Mouse (Mus musculus) midbrain, postnatal 0 days (tissue): ENCODE results near the gene Ermp1. TPM values are rescaled to one million over a fixed set of nuclear protein-coding genes. Genes with fewer than 3 reads are reported as not detected.
A peak's percentile ranks its signal among the peaks of the same experiment; 100 is the strongest.

ENCODE experiments used
- ATAC-seq: fragments of 200-750 bp; cut with Nextera tagmentation; 2 replicates; pipeline ENCODE4 v1.8.0; 2017; ENCODE audit warnings: moderate number of reproducible peaks, mild to moderate bottlenecking, moderate TSS enrichment, moderate library complexity; ENCODE audit not compliant: low FRiP score
- DNase-seq: peaks from one replicate; pipeline ENCODE4 v3.0.0-alpha.2; 2015; ENCODE audit warnings: low spot score
- H3K27ac ChIP-seq: fragments of 300-500 bp; sonication (generic); 2 replicates; pipeline ENCODE4 v1.5.1; 2014; ENCODE audit warnings: low read depth, mild to moderate bottlenecking, low read length, mixed read lengths
- H3K27me3 ChIP-seq: fragments of 300-500 bp; sonication (generic); 2 replicates; pipeline ENCODE4 v1.6.1; 2014; ENCODE audit warnings: low read length, control low read depth, mixed read lengths; ENCODE audit not compliant: insufficient read depth
- H3K36me3 ChIP-seq: fragments of 300-500 bp; sonication (generic); 2 replicates; pipeline ENCODE4 v1.6.1; 2014; ENCODE audit warnings: low read length, control low read depth, mixed read lengths; ENCODE audit not compliant: insufficient read depth
- H3K4me1 ChIP-seq: fragments of 300-500 bp; sonication (generic); 2 replicates; pipeline ENCODE4 v1.6.1; 2014; ENCODE audit warnings: mild to moderate bottlenecking, control low read depth, antibody characterized with exemption, low read length, mixed read lengths; ENCODE audit not compliant: insufficient read depth
- H3K4me2 ChIP-seq: fragments of 300-500 bp; sonication (generic); 2 replicates; pipeline ENCODE4 v1.6.1; 2014; ENCODE audit warnings: low read depth, mild to moderate bottlenecking, low read length, mixed read lengths; ENCODE audit not compliant: poor library complexity, severe bottlenecking
- H3K4me3 ChIP-seq: fragments of 300-500 bp; sonication (generic); 2 replicates; pipeline ENCODE4 v1.5.1; 2014; ENCODE audit warnings: low read depth, mild to moderate bottlenecking, low read length, moderate library complexity
- H3K9ac ChIP-seq: fragments of 300-500 bp; sonication (generic); replicated peaks from 2 replicates; pipeline ENCODE4 v1.6.1; 2014; ENCODE audit warnings: mild to moderate bottlenecking, low read length, moderate library complexity, mixed read lengths; ENCODE audit not compliant: poor library complexity, severe bottlenecking
- H3K9me3 ChIP-seq: fragments of 300-500 bp; sonication (generic); 2 replicates; pipeline ENCODE4 v1.6.1; 2016; ENCODE audit warnings: low read length, control low read depth
- CTCF ChIP-seq: IDR thresholded peaks from 2 replicates; pipeline ENCODE4 v1.5.1; 2016; ENCODE audit warnings: antibody characterized with exemption, mild to moderate bottlenecking
- WGBS: fragments of 180-500 bp; shearing (Covaris S2); extraction: QIAGEN DNeasy Blood & Tissue Kit; methylation state at CpG from one replicate; pipeline ENCODE4 v1.1.7; 2014; 5-methylcytosine and 5-hydroxymethylcytosine counted together
- polyA plus RNA-seq: library from polyadenylated mRNA; unstranded; fragments of >200 nt; fragmentation: Nextera tagmentation; extraction: Ambion mirVana; gene quantifications from 2 replicates; pipeline ENCODE4 v1.2.1, GENCODE M21; 2015
- total RNA-seq: library from RNA; depleted of rRNA; stranded (reverse); fragments of >200 nt; gene quantifications from 2 replicates; pipeline ENCODE4 v1.2.3, GENCODE M21; 2014; rRNA removed

The Ermp1 gene
- total RNA-seq (15.8 and 27.6 TPM in 2 replicates), polyA plus RNA-seq (7.7 and 9.6 TPM in 2 replicates)

DNA sequence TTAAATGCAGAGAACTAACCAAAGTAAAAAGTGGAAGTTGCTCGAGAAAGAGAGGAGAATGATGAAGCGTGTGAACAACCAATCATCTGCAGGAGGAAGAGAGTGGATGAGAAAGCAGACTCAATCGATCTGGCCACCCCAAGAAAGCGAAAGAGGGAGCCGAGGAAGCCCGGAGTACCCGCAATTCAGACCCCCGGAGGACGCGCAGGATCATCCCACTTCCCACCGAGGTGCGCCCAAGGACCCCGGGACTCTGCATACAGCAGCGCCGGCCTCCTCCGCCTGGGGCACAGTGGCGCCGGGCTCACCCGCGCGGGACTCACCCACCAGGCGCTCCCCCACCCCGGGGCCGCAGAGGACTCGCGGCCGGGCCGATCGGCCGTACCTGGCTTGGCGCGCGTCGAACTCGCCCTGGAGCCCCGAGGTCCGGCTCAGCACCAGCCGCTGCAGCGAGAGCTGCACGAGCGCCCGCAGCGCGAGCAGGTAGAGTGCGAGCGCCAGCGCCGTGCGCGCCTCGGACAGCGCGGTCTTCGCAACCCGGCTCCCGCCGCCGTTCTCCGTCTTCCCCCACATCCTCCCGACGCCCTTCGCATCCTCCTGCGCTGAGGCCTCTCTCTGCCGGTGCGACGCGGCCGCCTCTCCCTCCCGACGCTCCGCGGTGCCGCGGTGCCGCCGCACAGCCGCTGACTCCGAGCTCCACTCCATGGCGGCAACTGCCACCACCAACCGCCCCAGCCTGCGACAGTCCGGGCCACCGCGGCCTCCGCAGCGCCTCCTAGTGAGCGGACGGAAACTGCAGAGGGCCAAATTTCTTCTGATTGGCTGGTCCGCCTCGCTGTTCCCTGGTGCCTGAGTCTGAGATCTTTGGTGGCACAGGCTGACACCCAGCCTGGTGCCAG lies at the start of gene Ermp1:
Gene Ermp1 (minus strand): TSS at position 765 of the 899 bp plus-strand sequence.
- under 1% methylated on average over 70 of the region's 90 CpGs for WGBS
- Histone ChIP-seq H3K36me3 (no peaks in the 10 kb centered on the region), H3K27ac (peak within 1 kb of the TSS; percentile 85), H3K9ac (peak within 1 kb of the TSS; percentile 77), H3K4me2 (peak within 1 kb of the TSS; percentile 59), H3K27me3 (no peaks in the 10 kb centered on the region), H3K9me3 (no peaks in the 10 kb centered on the region), H3K4me1 (no peaks in the 10 kb centered on the region), H3K4me3 (peak within 1 kb of the TSS; percentile 83)
- peak; percentile 97 for TF ChIP-seq CTCF
- peak; percentile 92 for ATAC-seq
- peak; percentile 94 for DNase-seq

DNA sequence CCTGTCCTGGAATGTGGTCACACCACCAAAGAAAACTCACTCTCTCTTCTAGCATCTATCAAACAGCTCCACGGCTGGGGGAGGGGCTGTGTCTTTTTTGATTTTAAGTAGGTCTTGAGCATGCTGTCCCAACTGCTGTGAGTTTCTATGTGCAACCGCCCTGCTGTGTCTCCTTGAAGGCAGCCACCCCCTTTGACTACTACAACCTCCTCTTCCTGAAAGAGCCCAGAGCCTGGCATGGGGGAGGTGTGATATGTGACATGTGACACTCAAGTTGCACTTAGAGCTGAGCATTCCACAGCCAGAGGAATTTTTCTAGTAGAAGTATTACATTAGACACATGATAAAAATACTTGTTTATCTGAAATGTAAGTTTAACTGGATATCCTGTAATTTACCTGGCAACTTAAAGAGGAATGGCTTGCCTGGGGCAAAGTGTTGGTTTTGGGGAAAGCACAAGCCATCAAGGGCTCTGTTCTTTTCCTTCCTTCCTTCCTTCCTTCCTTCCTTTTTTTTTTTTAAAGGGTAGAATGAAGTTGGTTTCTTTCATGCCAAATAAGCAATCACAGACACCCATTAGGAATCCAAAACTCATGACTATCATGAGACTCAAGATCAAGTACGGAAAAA lies 49.1 kb upstream of the Ermp1 start, which contains the start of gene Mlana:
Gene Mlana (plus strand): TSS at position 580 of the 630 bp plus-strand sequence.
- DNase-seq (no peak), ATAC-seq (no peak)
- no peak within 1 kb of the TSS for H3K4me3 ChIP-seq
- H3K36me3 ChIP-seq: no peaks in the 10 kb centered on the region
- TF ChIP-seq CTCF: no peak
- H3K4me1 ChIP-seq: no peaks in the 10 kb centered on the region
- H3K27me3 ChIP-seq: no peaks in the 10 kb centered on the region
- H3K9me3 ChIP-seq: no peaks in the 10 kb centered on the region
- no peak within 1 kb of the TSS for H3K27ac ChIP-seq
- no peak within 1 kb of the TSS for H3K9ac ChIP-seq
- WGBS: 51% methylated on average over 3 of the region's 3 CpGs
- no peak within 1 kb of the TSS for H3K4me2 ChIP-seq

DNA sequence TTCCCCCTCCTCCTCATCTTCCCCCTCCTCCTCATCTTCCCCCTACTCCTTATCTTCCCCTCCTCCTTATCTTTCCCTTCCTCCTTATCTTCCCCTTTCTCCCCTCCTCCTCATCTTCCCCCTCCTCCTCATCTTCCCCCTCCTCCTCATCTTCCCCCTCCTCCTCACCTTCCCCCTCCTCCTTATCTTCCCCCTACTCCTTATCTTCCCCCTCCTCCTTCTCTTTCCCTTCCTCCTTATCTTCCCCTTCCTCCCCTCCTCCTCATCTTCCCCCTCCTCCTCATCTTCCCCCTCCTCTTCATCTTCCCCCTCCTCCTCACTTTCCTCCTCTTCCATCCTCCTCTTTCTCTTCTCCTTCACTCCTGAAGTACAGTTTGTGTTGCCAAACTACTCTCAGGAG lies 48.6 kb upstream of the Ermp1 start:
- Histone ChIP-seq H3K27me3 (no peaks in the 10 kb centered on the region), H3K27ac (no peak overlapping the region), H3K4me2 (no peak overlapping the region), H3K4me1 (no peaks in the 10 kb centered on the region), H3K9me3 (no peaks in the 10 kb centered on the region), H3K9ac (no peak overlapping the region), H3K36me3 (no peaks in the 10 kb centered on the region), H3K4me3 (no peak overlapping the region)
- DNase-seq (no peak), ATAC-seq (no peak)
- TF ChIP-seq CTCF: no peak

DNA sequence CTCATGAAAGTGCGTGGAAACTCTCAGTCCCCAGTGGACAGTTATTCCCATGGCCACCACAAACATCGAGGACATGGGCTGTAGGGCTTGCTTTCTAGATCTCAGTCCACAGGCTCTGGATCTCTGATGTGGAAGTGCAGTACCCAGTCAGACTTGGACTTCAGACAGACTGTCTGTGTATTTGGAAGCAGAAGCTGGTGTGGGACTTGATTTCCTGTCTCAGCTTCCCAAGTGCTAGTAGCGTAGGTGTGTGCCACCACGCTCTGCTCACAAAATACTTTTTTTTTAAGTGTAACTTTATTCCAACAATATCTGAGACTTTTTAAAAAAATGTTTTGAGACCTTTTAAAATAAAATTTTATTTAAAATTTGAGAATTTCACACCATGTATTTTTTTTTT lies 48.1 kb upstream of the Ermp1 start:
- no peak for TF ChIP-seq CTCF
- no peaks in the 10 kb centered on the region for H3K36me3 ChIP-seq
- no peak for ATAC-seq
- no peak for DNase-seq
- H3K4me1 ChIP-seq: no peaks in the 10 kb centered on the region
- H3K27ac ChIP-seq: no peak overlapping the region
- H3K9ac ChIP-seq: no peak overlapping the region
- H3K4me3 ChIP-seq: no peak overlapping the region
- no peaks in the 10 kb centered on the region for H3K9me3 ChIP-seq
- 95% methylated on average over 4 of the region's 4 CpGs for WGBS
- H3K27me3 ChIP-seq: no peaks in the 10 kb centered on the region
- no peak overlapping the region for H3K4me2 ChIP-seq

DNA sequence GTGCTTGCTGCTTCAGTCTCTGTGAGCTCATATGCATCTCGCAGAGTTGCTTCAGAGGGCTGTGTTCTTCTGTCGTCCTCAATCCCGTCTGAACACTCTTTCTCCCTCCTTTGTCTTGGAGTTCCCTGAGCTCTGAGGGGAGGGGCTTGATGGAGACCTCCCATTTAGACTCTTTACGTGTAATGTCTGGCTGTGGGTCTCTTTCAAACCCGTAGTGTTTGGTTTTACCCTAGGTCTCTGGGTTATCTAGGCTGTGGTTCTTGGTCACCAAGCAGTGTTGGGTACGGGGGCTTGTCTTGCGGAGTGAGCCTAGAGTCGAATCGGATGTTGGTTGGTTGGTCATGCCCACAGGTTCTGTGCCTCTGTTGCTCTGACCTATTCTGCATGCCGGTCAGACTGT lies 46.9 kb upstream of the Ermp1 start:
- Histone ChIP-seq H3K9me3 (no peaks in the 10 kb centered on the region), H3K4me2 (no peak overlapping the region), H3K9ac (no peak overlapping the region), H3K36me3 (no peaks in the 10 kb centered on the region), H3K4me3 (no peak overlapping the region), H3K4me1 (no peaks in the 10 kb centered on the region), H3K27ac (no peak overlapping the region), H3K27me3 (no peaks in the 10 kb centered on the region)
- no peak for TF ChIP-seq CTCF
- 83% methylated on average over 10 of the region's 10 CpGs for WGBS
- no peak for ATAC-seq
- no peak for DNase-seq
